Mouse (Mus musculus) left cerebral cortex, postnatal 10 days (tissue): ENCODE measurements around the gene Trp53i11. TPM values are rescaled to one million over a fixed set of nuclear protein-coding genes. Genes with fewer than 3 reads are reported as not detected.

Experiments
- DNase-seq, 2 experiments: peaks; one replicate each; pipeline ENCODE4 v3.0.0; 2021 to 2022; ENCODE audit warnings: low spot score in 2 of 2, mixed read lengths in 1 of 2; ENCODE audit errors: extremely low spot score in 1 of 2
- intact Hi-C: fragments of 180-260 bp; cut with DNase I; formaldehyde crosslinking; loops from one replicate; pipeline ENCODE4 v1.15.1; 2025
- total RNA-seq, 2 experiments: library from RNA; stranded (reverse); gene quantifications; 2 replicates each; pipeline ENCODE4 v1.2.3; 2021

Trp53i11 gene
- total RNA-seq, 2 experiments from 2014 or later = 46.0 to 50.7 TPM

DNA sequence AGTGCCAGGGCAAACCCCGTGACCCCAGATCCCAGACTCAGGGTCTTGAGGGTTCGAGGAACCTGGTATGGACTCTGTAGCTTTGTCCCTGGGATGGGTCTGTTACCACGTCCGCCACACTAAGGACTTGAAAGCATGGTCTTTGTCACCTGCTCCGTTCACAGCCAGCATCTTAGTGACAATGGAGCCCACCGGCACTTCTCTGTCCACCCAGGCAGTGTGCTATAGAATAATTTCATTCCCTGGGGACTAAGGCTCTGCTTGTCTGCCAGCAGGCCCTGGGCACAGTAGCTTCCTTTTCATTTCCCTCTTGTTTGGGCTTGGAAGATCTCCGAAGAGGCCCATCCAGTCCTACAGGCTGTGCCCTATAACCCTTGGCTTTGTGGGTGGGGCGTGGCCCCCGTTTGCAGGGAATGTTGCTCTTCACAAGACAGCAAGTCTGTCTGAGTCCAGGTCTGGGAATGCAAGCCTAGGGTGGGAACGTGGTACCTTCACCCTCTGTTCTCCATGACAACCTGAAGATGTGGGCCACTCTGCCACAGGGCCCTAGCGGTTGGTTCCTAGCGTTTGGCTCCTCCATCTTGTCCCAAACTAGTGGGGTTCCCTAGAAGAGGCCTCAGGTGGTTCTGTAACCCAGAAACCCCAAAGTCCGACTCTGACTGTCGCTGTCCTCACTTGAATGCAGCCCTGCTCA lies 4.3 kb downstream of the Trp53i11 start:
- no peak for DNase-seq
- intact Hi-C loops = no loop called here

DNA sequence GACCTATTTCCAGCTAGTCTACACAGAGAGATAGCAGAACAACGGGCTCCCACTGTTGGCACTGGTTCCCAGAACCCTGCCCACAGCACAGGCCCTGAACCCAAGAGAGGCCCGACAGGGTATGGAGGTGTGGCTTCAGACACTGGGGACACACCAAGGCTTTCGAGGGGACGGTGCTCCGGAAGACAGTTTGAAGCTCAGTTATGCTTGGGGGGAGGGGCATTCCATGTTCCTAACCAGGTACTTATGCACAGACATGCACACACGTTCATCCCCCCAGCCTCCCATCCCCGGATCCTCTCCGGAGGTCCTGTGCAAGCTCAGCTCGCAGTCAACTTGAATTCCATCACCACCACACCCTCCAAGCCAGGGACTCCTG lies 4.8 kb downstream of the Trp53i11 start:
- intact Hi-C loops = no loop called here
- DNase-seq = no peak

DNA sequence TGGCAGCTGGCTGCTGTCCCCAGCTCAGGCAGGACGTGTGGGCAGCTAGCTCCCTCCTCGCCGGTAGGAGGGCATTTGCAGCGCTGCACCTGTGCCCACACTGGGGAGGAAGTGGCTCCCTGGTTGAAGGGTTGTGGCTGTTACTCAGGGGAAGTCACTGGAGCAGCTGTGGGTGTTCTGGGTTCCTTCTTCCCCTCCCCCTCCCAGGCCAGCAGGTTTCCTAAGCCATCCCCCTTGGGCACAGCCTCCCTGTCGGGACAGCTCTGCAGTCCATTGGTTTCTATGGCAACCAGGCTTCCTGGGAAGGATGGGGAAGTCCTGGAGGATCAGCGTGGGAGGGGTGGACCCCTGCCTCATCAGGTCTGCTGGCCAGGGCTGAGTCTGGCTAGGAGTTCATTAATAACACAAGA lies 5.3 kb downstream of the Trp53i11 start:
- DNase-seq = no peak
- intact Hi-C loops = no loop called here

DNA sequence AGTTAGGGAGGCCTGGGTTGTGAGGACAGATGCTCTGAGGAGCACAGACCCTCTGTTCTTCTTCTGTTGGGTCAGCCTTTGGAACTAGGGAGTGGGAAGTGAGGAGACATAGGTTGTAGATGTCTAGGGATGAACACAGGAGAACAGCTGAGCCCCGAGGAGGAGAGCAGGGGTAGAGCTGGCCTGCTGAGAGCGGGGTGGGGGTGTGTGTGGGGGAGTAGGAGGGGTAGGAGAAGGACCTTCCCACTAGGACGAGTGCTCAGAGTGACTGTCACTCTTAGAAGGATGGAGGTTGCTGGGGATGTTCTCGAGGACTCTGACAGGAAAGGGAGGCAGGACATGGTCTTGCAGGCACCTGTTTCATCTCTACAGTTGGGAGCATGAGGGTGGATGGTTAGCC lies 6.5 kb downstream of the Trp53i11 start:
- no peak for DNase-seq
- intact Hi-C loops = no loop called here

DNA sequence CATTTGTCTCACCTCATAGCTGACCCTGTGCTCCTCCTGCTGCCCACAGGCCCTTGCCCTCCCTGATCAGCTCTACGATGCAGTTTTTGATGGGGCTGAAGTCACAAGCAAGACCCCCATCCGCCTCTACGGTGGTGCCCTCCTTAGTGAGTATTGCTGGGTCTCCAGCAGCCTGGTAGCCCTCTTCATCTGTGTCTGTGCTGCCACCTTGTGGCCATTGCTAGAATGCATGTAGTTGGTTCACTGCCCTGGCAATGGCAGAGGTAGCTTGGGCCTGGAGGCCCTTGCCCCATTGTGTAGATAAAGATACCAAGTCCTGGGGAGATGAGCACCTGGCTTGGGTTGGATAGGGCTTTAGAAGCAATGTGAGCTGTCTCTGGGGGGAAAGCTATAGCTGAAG lies 11.5 kb downstream of the Trp53i11 start:
- intact Hi-C loops = loop anchor here (2.0 to 5.0 kb wide), 2 partner anchors 130 to 297 kb away; no protein-coding TSS in a partner anchor
- DNase-seq = peak; percentile 85 to 91

DNA sequence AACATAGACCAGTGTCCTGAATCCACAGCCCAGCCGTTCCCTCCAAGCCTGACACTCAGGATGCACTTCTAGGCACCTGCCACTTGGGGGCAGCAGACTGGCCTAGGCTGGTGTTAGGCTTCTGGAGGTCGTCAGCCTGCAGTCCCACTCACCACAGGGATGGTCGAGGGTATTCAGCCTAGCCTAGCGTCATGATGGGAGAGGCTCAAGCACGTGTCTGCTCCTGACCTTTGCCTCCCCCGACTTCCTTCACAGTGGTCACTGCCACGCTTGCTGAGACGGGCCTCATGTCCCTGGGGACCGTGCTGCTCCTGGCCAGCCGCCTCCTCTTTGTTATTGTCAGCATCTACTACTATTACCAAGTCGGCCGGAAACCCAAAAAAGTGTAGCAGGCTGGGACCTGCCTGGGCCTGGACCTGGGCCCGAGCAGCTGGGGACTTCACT lies 12.2 kb downstream of the Trp53i11 start:
- DNase-seq = peak in 1 of 2 experiments; percentile 75
- intact Hi-C loops = loop anchor here (2.0 to 5.0 kb wide), 2 partner anchors 131 to 297 kb away; no protein-coding TSS in a partner anchor

DNA sequence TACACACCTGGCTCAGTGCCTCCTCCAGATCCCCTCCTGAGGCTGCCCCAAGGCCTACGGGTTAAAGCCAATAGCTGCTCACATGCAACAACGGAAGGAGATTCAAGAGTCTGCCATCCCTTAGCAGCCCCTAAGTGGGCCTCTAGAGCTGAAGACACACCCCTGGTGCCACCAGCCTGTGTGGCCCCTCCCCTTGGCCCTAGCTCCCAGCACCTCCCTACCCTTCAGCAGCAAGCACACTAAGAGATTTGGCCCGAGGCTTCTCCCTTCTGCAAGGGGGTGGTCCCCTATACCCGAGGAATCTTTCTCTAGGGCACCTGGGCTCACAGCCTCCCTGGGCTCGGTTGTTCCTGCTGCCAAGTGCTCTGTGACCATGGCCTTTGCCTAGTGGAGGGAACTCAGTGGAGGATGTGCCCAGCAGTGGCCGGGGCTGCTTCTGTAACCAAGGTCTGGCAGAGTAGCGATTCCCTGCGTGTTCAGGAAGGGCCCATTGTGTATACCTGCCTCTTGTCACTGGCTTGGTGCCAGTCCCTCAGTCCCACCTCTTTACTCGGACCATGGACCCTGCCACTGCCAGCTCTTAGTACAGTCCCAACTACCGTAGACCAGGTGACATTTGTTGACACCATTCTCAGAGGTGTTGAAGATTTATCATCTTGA lies 13.5 kb downstream of the Trp53i11 start:
- no peak for DNase-seq
- intact Hi-C loops = loop anchor here (5.0 kb wide), 1 partner anchor 271 kb away; no protein-coding TSS in a partner anchor

DNA sequence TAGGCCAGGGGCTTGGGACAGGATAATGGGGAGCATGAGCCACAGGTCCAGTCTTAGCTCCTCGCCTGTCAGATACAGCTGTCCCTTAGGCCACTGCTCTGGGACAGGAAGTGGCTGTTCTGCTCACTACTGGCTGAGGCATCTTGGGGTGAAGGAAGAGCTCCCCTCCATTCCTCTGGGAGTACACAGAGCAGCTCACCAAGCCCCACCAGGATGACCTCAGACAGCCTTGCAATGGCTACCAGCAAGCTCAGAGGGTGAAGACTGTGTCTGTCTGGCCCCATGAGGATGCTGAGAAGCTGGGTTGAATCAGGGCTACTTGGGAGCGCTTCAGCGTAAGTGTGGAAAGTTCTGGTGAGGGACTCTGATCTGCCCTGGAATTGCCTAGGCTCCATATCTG lies 14.6 kb downstream of the Trp53i11 start:
- DNase-seq = no peak
- intact Hi-C loops = loop anchor here (5.0 kb wide), 1 partner anchor 270 kb away; no protein-coding TSS in a partner anchor

DNA sequence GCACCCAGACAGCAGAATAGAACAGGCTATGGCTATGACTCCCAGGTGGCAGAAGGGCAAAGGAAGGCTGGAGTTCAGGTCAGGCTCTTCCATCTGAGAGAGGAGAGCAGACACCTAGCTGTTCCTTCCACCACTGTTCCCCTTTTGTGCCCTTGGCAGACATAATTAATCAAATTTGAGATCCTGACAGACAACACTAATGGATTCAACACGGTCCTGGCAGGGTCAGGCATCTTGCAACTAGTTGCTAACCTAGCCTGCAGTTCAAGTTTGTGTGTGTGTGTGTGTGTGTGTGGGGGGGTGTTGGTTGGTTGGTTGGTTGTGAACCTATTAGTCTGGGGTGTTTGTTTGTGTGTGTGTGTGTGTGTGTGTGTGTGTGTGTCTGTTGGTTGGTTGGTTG lies 15.4 kb downstream of the Trp53i11 start:
- intact Hi-C loops = loop anchor here (5.0 kb wide), 1 partner anchor 270 kb away; no protein-coding TSS in a partner anchor
- no peak for DNase-seq

DNA sequence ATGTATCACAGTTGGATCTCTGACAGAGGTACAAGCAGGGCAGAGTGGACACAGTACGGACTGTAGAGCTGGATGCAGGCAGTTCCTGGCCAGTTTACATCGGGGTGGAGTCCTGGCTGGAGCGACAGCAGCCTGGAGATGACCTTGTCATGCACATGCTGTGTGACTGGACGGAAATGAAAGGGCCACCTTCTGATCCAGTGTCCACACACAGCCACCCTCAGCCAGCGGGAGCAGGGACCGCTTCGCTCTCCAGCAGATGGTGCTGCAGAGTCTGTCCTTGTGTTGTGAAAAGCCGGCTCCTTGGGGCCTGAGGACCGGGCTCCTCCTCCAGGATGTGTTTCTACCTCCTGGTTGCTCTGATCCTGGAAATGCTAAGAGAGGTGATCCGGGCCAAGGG lies 16.3 kb downstream of the Trp53i11 start:
- intact Hi-C loops = loop anchor here (5.0 kb wide), 1 partner anchor 269 kb away; no protein-coding TSS in a partner anchor
- peak in 1 of 2 experiments; percentile 87 for DNase-seq

DNA sequence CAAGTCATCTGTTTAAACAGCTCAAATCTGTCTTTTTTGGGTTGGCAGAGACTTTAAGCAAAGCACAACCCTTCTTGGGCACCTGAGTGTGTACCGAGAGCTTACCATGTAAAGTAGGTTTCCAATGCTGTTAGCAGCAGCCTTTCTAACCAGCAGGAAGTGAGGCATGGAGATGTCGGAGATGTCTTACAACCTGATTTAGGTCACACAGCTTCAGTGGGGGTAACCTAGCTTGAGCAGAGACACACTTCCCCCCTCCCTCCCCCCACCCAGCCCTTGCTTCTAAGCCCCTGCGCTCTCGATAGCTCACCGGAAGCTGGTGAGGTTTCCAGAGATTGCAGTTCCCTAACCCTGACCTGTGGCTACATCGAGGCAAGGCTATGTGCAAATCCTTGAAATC lies 17.2 kb downstream of the Trp53i11 start:
- DNase-seq = no peak
- intact Hi-C loops = loop anchor here (5.0 kb wide), 1 partner anchor 268 kb away; no protein-coding TSS in a partner anchor

DNA sequence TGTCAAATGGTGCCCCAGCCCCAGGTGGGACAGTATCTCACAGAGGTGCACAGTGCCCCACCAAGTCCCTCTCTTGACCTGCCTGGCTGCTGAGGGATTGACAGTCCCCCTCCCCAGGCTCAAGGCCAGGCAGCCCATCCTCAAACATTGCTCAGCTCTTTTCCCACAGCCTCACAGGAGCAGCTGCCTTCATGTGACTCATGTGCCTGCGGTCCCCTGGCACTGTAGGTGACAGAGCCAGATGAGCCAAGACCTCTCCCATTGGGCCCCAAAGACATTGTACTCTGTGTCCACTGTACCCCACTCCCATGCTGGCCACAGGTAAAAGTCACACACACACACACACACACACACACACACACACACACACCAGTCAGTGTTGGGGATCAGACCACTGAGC lies 18.8 kb downstream of the Trp53i11 start:
- no peak for DNase-seq
- intact Hi-C loops = no loop called here

DNA sequence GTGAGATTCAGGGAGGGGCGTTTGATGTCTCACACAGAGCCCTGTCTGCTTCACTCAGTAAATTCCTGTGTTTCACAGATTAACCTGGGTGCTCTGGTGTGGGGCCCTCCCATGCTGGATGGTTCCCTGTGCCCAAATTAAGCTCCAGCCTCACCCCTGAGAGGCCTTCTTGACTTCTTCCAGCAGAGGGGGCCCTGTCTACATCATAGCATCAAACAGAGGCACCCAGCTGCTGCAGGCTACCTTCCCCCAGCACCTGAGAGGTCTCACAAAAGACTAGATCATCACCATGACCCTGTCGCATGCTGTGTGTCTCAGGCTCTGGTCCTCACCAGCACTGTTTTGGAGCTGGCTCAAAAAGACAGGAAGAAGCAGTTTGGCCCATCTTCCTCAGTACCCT lies 25.0 kb downstream of the Trp53i11 start:
- no peak for DNase-seq
- intact Hi-C loops = no loop called here

DNA sequence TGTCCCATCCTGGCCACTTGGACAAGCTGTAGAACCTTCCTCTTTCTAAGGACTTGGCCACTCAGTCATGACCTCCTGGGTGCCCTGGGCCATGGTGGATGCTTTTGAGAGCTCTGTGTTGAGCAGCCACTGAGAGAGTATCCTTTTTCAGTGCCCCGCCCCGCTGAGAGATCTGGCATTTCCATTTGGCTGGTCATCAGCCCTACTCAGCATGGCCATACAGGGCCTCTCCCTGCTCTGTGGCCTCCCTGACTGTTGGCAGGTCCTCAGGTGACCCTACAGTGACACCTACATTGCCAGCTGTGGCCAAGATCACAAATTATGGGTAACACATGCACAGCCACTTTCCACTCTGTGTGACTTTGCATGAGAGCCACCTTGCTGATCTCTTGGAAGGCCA lies 25.5 kb downstream of the Trp53i11 start:
- intact Hi-C loops = no loop called here
- DNase-seq = no peak

DNA sequence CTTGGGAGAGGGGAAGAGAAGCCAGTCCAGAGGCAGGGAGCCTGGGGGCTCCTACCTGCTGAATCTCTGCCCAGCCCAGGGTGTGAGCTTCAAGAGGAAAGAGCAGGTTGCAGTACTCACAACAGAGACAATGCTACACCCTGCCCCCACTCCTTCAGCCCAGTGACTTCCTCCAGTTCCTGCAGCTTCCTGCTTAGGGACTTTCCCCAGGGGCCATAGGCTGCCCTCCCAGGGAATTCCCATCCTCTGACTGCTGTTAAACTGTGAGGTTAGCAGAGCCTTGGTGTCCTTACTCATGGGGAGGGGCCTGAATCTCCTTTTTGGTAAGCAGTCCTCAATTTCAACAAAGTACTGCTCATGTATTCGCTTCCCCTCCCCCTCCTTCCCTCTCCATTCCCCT lies 26.8 kb downstream of the Trp53i11 start:
- DNase-seq = peak in 1 of 2 experiments; percentile 61
- intact Hi-C loops = no loop called here

DNA sequence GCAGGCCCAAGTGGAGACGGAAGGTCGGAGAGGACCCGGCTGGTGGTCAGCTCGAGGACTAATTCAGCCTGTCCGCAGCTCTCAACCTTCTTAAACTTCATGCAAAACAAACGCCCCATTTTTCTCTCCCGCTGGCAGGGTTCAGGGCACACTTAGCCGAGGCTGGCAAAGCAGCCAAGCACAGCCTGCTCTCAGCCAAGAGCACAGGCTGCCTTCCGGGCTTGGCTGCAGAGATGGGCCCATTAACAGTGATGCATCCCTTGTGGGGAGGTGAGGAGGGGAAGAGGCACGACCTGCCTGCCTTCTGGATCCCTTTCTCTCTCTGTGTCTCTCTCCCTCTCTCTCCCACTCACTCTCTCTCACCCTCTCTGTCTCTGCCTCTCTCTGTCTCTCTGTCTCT lies 28.4 kb downstream of the Trp53i11 start:
- no peak for DNase-seq
- intact Hi-C loops = loop anchor here (2.0 to 5.0 kb wide), 2 partner anchors 203 to 257 kb away; no protein-coding TSS in a partner anchor

DNA sequence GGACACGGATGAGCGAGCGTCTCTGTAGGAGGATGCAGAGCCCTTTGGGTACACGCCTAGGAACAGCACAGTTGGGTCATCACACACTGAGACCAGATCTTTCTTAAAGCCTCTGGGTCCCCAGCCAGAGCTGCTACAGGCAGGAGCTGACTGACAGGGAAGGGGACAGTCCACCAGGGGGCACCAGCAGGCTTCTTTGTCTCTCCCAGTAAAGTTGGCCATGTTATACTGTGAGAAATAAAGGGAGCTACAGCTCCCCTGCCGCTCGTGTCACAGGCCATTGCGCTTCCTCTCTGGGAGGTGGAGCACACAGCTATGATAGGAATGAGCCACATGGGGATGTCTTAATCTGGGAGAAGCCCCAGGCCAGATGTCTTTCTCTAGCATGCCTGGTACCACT lies 29.7 kb downstream of the Trp53i11 start:
- intact Hi-C loops = loop anchor here (2.0 to 5.0 kb wide), 2 partner anchors 202 to 255 kb away; no protein-coding TSS in a partner anchor
- DNase-seq = peak; percentile 85 to 92

DNA sequence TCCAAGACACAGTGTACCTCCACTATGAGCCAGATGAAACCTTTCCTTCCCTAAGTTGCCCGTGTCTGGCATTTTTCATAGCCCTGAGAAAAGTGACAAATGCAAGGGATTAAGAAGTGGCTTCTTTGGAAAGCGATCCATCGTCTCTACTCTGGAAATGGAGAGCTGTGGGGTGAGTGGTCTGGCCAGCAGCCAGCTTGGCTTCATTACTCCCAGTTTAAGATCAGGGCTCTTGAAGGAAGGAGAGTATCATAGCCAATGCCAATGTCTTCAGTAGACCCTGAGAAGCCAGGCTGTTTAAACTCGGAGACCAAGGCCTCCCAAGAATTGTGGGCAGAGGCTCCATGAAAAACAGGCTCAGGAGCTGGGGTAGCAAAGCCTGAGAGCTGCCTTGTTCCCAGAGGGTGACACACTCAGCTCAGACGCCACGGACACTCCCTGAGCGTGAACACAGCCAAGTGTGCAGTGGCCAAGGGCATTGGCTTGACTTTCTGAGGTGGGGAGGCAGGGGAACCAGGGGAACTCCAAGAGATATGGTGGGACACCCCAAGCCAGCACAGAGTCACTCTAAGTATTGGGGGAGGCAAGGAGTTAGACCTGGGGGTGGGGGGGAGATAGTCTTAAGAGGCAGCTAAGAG lies 31.1 kb downstream of the Trp53i11 start:
- DNase-seq = no peak
- intact Hi-C loops = loop anchor here (5.0 kb wide), 1 partner anchor 254 kb away; no protein-coding TSS in a partner anchor

DNA sequence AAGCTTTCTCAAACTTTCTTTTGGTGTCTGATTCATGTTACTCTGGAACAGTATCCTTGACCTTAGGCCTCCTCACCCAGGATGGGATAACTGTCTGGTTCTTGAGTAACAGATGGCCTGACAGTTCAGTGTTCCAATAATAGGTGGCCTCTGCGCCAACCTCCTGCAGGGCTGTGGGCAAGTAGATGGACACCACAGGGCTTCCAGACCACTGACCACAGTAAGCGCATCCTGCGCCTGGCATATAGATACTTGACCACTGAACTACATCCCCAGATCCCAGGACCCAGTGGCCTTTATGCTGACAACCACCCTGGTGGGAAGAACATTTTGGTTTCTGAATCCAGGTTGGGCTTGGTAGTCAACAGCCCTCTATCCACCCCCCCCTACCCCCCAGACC lies 32.2 kb downstream of the Trp53i11 start:
- intact Hi-C loops = loop anchor here (5.0 kb wide), 1 partner anchor 253 kb away; no protein-coding TSS in a partner anchor
- no peak for DNase-seq
